Mouse (Mus musculus): ENCODE measurements around the gene Gm10181. TPM values are rescaled to one million over a fixed set of nuclear protein-coding genes. Genes with fewer than 3 reads are reported as not detected.

The Gm10181 gene
- total and polyA plus RNA-seq, 3 experiments, result not detected

- no peaks in the 10 kb centered on the region for H3K36me3 ChIP-seq (replicated peaks in 1 of 2; ENCODE audit: control insufficient read depth in 1 of 2, insufficient read depth in 1 of 2, low read length in 1 of 2)
- dilution Hi-C loops (cut with MboI; ENCODE audit: extremely low pct_ligation_motif_present, extremely low pct_unique_long_range_greater_than_20kb, low sequenced_read_pairs), result no loop called here
- H3K4me2 ChIP-seq (ENCODE audit: insufficient read depth, low read depth, poor library complexity, severe bottlenecking), result no peak overlapping the region
- H3K27ac ChIP-seq (ENCODE audit: insufficient read depth, low read depth), result no peak overlapping the region
- in situ Hi-C loops (cut with MboI; ENCODE audit: low pct_ligation_motif_present, low pct_unique_long_range_greater_than_20kb, low sequenced_read_pairs), result loop anchor here (10.0 kb wide), 1 partner anchor 46 kb away; no protein-coding TSS in a partner anchor
- no peak overlapping the region for H3K9ac ChIP-seq (ENCODE audit: insufficient read depth, low read depth)
- H3K4me1 ChIP-seq (ENCODE audit: control insufficient read depth in 1 of 2, insufficient read depth in 2 of 2), result 0 out of 4 replicates have a peak, but pooled peaks cover 0 to under 1% of the 10 kb centered on the region in 2 experiments
- no peaks in the 10 kb centered on the region for H3K9me3 ChIP-seq (replicated peaks; ENCODE audit: low read length)
- no peaks in the 10 kb centered on the region for H3K27me3 ChIP-seq (replicated peaks)
- TF ChIP-seq POLR2A (IDR thresholded peaks at IDR 0.05; ENCODE audit: low read depth, low read length), result no peak
- no peak for TF ChIP-seq ETS1 (conservative IDR thresholded peaks at IDR 0.05; ENCODE audit: low read depth, low read length)
- no peak for TF ChIP-seq SMC3 (IDR thresholded peaks at IDR 0.05; ENCODE audit: low read depth, low read length)
- no peak for TF ChIP-seq UBTF (IDR thresholded peaks at IDR 0.05; ENCODE audit: low read depth, low read length)
- TF ChIP-seq KAT2A (IDR thresholded peaks at IDR 0.05; ENCODE audit: insufficient replicate concordance, low read length), result no peak
- no peak for TF ChIP-seq ZKSCAN1 (IDR thresholded peaks at IDR 0.05; ENCODE audit: borderline replicate concordance, low read depth, low read length)
- no peak for TF ChIP-seq MAZ (IDR thresholded peaks at IDR 0.05; ENCODE audit: low read depth, low read length)
- no peak for TF ChIP-seq CHD1 (IDR thresholded peaks at IDR 0.05; ENCODE audit: low read depth, low read length)
- TF ChIP-seq BHLHE40 (IDR thresholded peaks at IDR 0.05; ENCODE audit: low read depth, low read length), result no peak
- no peak for TF ChIP-seq SIN3A (IDR thresholded peaks at IDR 0.05; ENCODE audit: low read length)
- TF ChIP-seq E2F4 (IDR thresholded peaks at IDR 0.05; ENCODE audit: insufficient replicate concordance, low read depth, low read length), result no peak
- TF ChIP-seq MYC (IDR thresholded peaks at IDR 0.05; ENCODE audit: low read depth, low read length), result no peak
- TF ChIP-seq PAX5 (IDR thresholded peaks at IDR 0.05; ENCODE audit: low read length), result no peak
- TF ChIP-seq NRF1 (IDR thresholded peaks at IDR 0.05; ENCODE audit: low read depth, low read length), result no peak
- TF ChIP-seq JUN (IDR thresholded peaks at IDR 0.05; ENCODE audit: insufficient read depth, low read depth, low read length), result no peak
- no peak for TF ChIP-seq RCOR1 (conservative IDR thresholded peaks at IDR 0.05; ENCODE audit: low read depth, low read length)
- H3K4me3 ChIP-seq (replicated peaks in 1 of 3; ENCODE audit: low read depth in 2 of 3, low read length in 2 of 3, poor library complexity in 1 of 3), result no peak overlapping the region
- no peak for DNase-seq (ENCODE audit: extremely low read depth)
- no peaks in the 10 kb centered on the region for H3K79me2 ChIP-seq (replicated peaks; ENCODE audit: control insufficient read depth, extremely low read depth, insufficient read depth, poor library complexity, severe bottlenecking)
Observed at GRCm38 (mm10) chr9:25090853-25091252, 1.6 kb downstream of the Gm10181 start.

GRCm38 (mm10) chr9:25102881-25103280, 13.7 kb downstream of the Gm10181 start:
- in situ Hi-C loops (cut with MboI; ENCODE audit: low pct_ligation_motif_present, low pct_unique_long_range_greater_than_20kb, low sequenced_read_pairs), result no loop called here
- no peak for TF ChIP-seq USF2 (conservative IDR thresholded peaks at IDR 0.05; ENCODE audit: low read depth, low read length)
- no peak for TF ChIP-seq ELF1 (IDR thresholded peaks at IDR 0.05; ENCODE audit: low read depth, low read length)
- TF ChIP-seq JUN (IDR thresholded peaks at IDR 0.05; ENCODE audit: insufficient read depth, low read depth, low read length), result no peak
- TF ChIP-seq GABPA (IDR thresholded peaks at IDR 0.05; ENCODE audit: insufficient replicate concordance, low read depth, low read length), result no peak
- TF ChIP-seq MAFK (IDR thresholded peaks at IDR 0.05; ENCODE audit: insufficient replicate concordance, low read length), result no peak
- no peak for TF ChIP-seq NELFE (IDR thresholded peaks at IDR 0.05; ENCODE audit: low read depth, low read length)
- no peak for TF ChIP-seq ZNF384 (IDR thresholded peaks at IDR 0.05; ENCODE audit: low read depth, low read length)
- no peak for TF ChIP-seq ETS1 (conservative IDR thresholded peaks at IDR 0.05; ENCODE audit: low read depth, low read length)
- TF ChIP-seq RCOR1 (conservative IDR thresholded peaks at IDR 0.05; ENCODE audit: low read depth, low read length), result no peak
- TF ChIP-seq MAZ (IDR thresholded peaks at IDR 0.05; ENCODE audit: low read depth, low read length), result no peak
- no peak for TF ChIP-seq ZMIZ1 (IDR thresholded peaks at IDR 0.05; ENCODE audit: low read depth, low read length)
- no peak for TF ChIP-seq TBP (conservative IDR thresholded peaks at IDR 0.05; ENCODE audit: low read depth, low read length)
- dilution Hi-C loops (cut with MboI; ENCODE audit: extremely low pct_ligation_motif_present, extremely low pct_unique_long_range_greater_than_20kb, low sequenced_read_pairs), result no loop called here
- Histone ChIP-seq H3K9me3 (replicated peaks; ENCODE audit: low read length) (peaks cover 3% of the 10 kb centered on the region), H3K4me1 (ENCODE audit: control insufficient read depth in 1 of 2, insufficient read depth in 2 of 2) (no peaks in the 10 kb centered on the region), H3K36me3 (replicated peaks in 1 of 2; ENCODE audit: control insufficient read depth in 1 of 2, insufficient read depth in 1 of 2, low read length in 1 of 2) (peaks cover 9 to 24% of the 10 kb centered on the region in 2 experiments), H3K27ac (ENCODE audit: insufficient read depth, low read depth) (no peak overlapping the region), H3K4me3 (replicated peaks in 1 of 3; ENCODE audit: low read depth in 2 of 3, low read length in 2 of 3, poor library complexity in 1 of 3) (no peak overlapping the region), H3K4me2 (ENCODE audit: insufficient read depth, low read depth, poor library complexity, severe bottlenecking) (no peak overlapping the region), H3K27me3 (replicated peaks) (no peaks in the 10 kb centered on the region), H3K79me2 (replicated peaks; ENCODE audit: control insufficient read depth, extremely low read depth, insufficient read depth, poor library complexity, severe bottlenecking) (no peaks in the 10 kb centered on the region), H3K9ac (ENCODE audit: insufficient read depth, low read depth) (no peak overlapping the region)
- no peak for DNase-seq (ENCODE audit: extremely low read depth)

Measured in CH12.LX (cell line).